Mouse (Mus musculus): Measurements from ENCODE around the gene 4930412O13Rik.

Gene 4930412O13Rik

GRCm38 (mm10) chr2:9897846-9898245 lies 16.8 kb downstream of the 4930412O13Rik start:
- DNase-seq (ENCODE audit: low spot score in 2 of 2) = no peak

GRCm38 (mm10) chr2:9903854-9904560 lies 23.0 kb downstream of the 4930412O13Rik start:
- no peak for DNase-seq (ENCODE audit: low spot score in 2 of 2)

- DNase-seq (ENCODE audit: low spot score in 2 of 2) = no peak
These were observed 24.9 kb downstream of the 4930412O13Rik start for GRCm38 (mm10) chr2:9905995-9906394.

GRCm38 (mm10) chr2:9917602-9918001 lies 36.5 kb downstream of the 4930412O13Rik start:
- DNase-seq (ENCODE audit: low spot score in 2 of 2) = no peak

GRCm38 (mm10) chr2:9918691-9919471 lies 37.8 kb downstream of the 4930412O13Rik start:
- no peak for DNase-seq (ENCODE audit: low spot score in 2 of 2)

GRCm38 (mm10) chr2:9926194-9926904 lies 45.3 kb downstream of the 4930412O13Rik start:
- DNase-seq (ENCODE audit: low spot score in 2 of 2) = no peak

- DNase-seq (ENCODE audit: low spot score in 2 of 2) = no peak
These were observed 45.8 kb downstream of the 4930412O13Rik start for GRCm38 (mm10) chr2:9926905-9927283.

Measured in natural killer cell, adult 2 months (primary cell).